Mouse (Mus musculus) layer of hippocampus, postnatal 14 days (tissue): ENCODE data around the gene Tecta. TPM values are rescaled to one million over a fixed set of nuclear protein-coding genes. Genes with fewer than 3 reads are reported as not detected.

Source experiments
- DNase-seq, 2 experiments: peaks; one replicate each; pipeline ENCODE4 v3.0.0; 2021 to 2022; ENCODE audit warnings: low spot score in 2 of 2, mixed read lengths in 1 of 2
- microRNA-seq, 2 experiments: library from miRNA; unstranded; fragments of <30 nt; microRNA quantifications; one replicate each; pipeline ENCODE4 v1.2.0; 2021
- total RNA-seq, 2 experiments: library from RNA; stranded (reverse); gene quantifications; 2 replicates each; pipeline ENCODE4 v1.2.3; 2021

Tecta gene
- total RNA-seq, 2 experiments from 2014 or later = 0.99 to 1.1 TPM

DNA sequence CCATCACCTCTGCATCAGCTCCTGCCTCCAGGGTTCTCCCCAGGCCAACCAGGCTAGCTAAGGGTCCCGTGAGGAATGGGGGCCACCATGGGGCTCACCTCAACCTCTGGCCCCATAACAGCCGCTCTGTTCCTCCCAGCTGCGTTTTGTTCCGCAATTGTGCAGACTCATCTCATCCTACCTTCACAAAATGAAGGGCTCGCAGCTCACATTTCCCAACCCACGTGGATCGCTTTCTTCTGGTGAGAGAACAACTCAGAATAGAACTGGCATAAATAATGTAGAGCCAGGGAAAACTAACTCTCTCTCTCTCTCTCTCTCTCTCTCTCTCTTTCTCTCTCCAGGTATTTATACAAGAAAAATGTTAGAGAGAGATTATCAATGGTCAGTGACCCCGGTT lies 76.5 kb downstream of the Tecta start:
- DNase-seq = no peak

DNA sequence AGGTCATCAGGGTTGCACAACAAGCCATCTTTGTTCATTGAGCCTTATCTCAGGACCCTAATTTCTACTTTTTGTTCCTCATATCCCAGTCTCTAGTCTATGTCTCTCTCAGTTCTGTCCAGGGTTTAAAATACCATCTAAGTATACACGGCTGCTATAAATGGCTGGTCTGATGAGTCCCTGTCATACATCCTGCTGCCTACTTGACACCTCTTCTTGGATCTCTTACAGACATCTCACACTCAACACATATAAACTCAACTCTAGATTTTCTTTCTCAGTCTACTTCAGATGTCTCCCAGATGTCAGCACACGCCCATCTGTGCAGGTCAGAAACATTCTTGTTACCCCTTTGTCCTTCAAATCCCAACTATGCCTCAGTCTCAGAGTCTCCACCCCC lies 78.3 kb downstream of the Tecta start:
- no peak for DNase-seq

DNA sequence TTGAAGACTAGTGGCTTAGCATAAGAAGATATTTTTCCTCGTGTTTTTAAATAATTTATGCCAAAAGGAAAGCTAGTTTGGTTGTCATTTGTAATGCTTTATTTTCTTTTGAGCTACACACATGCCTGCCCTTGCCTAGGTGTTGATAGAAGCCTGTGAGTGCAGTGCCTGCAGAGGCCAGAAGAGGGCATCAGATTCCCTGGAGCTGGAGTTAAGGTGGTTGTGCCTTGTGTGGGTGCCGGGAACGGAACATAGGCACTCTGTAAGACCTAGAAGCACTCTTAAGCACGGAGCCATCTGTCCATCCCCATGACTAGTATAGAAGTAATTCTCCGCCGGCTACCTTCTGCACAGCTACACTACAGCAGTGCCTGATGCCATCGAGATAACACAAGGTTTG lies 79.1 kb downstream of the Tecta start:
- no peak for DNase-seq

DNA sequence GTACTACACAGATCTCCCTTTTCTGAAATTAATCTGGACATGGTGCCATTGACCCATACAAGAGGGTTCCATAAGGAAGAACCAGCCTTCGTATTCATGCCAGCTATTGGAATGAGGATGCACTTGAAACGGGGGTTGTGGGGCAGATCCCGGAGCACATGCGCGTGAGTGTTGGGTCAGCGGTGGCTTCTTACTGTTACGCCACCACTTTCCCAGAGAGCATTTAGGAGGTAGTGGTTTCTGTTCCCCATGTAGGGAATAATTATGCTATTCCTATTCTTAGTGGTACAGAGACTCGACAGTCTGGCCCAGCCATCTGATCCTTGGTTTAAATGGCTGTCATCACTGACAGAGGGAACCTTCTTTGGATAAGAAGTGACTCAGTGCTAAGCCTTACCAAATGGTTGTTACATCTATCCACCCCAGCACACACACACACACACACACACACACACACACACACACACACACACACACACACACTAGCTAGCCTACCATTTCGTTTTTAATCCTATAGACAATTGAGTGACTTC lies 81.2 kb downstream of the Tecta start:
- peak in 1 of 2 experiments; percentile 26 for DNase-seq

DNA sequence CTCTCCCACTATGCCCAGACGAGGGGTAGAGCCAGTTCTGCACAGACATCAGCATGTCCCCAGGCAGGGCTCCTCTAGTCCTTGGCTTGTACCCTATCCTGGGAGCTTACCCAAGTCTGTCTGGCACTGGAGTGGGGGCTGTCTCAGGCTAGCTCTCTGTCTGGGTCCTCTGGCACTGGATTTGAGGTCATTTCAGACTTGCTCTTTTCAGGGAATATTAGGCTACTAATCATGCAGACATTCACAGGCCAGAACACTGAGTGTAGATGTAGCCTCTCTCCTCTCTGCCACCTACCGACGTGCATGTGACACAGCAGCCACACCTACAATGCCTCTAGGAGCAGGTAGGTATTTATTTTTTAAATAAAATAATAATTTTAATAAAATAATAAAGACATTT lies 82.4 kb downstream of the Tecta start:
- DNase-seq = peak in 1 of 2 experiments; percentile 69

DNA sequence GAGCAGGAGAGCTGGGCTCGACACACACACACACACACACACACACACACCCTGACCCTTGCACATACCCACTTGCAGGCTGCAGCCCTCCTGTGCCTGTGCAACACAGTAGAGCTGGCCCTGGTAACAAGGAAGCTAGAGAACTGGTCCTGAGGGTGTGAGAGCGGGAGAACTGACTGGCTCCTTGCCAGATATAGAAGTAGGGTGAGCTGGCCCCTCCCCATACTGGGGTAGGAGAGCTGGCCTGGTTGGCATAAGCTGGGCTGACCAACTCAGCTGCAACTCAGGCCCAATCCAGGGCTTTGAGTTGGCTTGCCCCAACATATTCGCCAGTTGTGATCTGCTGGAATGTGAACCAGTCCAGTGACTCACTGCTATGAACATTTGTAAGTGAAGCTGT lies 83.9 kb downstream of the Tecta start:
- no peak for DNase-seq

DNA sequence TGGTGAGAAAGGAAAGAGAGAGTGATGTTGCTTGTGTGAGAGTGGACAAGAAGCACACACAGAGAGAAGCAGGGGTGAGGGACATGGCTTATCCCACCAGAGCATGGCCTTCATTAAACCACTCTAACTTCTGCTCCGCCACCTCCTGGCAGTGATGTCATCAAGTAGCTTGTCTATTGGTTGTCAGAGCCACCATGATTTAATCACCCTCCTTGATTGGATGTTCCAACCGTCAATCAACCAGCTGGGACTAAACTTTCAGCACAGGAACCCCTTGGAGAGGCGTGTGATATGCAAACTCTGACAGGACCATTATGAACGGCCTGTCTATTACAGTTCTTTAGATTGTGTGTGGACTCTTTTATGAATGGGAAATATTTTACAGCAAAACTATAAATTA lies 84.8 kb downstream of the Tecta start:
- DNase-seq = no peak

DNA sequence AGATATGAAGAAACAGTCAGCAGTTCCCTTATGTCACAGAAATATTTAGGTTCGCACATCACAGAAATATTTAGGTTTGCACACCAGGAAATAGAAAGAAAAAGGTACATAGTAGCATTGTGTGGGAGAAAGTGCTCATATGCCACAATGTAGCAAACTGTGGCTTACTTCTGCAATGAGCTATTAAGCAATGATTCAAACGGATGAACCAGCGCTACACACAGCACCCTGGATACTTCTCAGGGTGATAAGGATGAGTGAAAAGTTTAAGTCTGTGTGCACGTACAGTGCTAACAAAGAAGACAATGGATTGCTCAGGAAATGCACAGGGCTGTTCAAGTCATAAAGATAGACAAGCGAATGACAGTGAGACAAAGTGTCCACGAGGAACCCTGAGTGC lies 85.3 kb downstream of the Tecta start:
- no peak for DNase-seq

DNA sequence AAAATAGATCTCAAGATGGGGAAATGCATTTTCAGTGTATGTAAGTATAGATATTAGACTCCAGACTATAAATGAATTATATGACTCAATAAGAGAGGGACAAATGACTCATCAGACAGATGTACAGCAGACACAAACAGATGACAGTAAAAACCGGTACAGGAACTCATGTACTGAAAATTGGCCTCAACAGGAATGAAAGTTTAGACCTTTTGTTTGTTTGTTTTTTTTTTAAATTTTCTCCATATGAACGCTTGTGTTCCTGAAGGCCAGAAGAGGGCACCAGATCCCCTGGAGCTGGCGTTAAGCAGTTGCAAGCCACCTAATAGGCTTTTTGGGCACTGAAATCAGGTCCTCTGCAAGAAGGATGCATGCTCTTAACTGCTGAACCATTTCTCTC lies 85.9 kb downstream of the Tecta start:
- DNase-seq = peak in 1 of 2 experiments; percentile 28

DNA sequence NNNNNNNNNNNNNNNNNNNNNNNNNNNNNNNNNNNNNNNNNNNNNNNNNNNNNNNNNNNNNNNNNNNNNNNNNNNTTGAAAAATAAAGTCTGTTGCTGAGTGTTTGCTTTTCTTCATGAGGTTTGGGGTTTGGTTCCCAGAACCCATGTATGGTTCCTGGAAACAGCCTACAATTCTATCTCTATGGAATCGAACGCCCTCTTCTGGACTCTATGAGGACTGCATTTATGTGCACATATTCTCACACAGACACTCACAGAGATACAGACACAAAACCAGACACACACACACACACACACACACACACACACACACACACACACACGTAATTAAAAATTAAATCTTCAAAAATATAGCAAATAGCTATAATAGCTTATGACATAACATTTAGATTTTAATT lies 88.4 kb downstream of the Tecta start:
- DNase-seq = no peak

DNA sequence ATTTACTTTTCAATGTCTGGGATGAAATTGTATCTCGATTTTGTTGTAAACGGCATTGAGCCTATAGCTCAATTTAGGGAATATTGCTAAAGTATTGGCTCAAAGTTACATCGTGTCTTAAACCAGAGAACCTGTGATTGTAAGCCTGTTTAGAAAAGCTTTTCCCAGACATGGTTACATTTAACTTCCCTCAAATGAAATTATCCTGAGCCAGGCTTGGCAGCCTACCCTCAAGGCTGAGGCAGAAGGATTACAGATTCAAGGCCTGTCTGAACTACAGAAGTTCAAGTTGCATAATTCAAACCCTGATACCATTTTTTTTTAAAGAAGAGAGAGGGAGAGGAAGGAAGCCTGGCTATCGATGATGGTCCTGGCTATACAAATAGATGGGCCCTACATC lies 95.8 kb downstream of the Tecta start:
- DNase-seq = no peak

DNA sequence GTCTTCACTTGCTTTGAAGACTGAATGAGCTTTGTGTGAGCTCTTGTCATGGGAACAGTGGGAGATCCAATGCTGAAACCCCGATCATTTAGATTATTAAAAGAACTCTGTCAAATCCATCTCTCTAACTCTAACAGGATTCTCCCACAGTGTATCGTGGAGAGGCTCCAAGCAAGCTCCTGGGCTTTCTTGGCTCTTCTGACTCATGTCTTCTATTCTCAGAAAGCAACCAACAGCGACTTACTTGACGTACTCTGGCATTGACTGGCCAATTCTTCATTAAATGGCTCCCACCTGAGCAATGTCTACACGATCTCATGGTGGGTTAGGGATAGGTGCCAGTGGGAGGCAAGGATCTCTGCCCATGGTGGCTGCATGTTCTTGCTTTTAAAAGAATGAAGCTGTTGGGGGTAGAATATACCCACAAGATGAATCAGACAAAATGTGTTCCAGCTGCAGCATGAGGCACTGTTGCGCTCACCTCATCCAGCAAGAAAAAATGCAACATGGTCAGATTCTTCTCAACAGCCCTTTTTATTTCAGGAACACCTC lies 98.6 kb downstream of the Tecta start:
- no peak for DNase-seq

DNA sequence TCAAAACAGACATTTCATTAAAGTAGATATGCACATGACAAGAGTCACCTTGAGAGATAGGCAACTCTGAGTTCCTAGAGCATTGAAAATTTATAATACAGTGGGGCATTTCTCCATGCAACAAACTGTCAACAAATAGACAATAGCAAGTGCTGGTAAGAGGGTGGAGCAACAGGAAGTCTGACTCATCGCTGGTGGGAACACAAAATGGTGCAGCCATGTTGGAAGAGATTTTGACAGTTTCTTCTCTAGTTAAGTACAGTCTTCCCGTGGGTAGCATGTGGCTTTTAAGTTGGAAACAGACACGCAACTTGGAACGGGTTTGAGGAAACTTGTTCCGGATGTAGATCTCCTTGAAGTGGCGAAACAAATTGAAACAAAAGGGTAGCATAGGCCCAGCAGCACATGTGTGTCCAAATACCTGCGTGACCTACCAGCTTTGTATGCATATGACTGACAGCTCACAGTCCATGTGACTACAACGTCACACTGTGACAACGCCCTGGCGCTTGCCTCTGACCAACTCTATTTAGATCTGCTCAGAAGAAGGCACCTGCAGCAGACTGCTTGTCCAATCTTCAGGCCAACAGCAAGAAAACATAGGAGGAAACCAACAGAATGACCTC lies 103.3 kb downstream of the Tecta start:
- no peak for DNase-seq

DNA sequence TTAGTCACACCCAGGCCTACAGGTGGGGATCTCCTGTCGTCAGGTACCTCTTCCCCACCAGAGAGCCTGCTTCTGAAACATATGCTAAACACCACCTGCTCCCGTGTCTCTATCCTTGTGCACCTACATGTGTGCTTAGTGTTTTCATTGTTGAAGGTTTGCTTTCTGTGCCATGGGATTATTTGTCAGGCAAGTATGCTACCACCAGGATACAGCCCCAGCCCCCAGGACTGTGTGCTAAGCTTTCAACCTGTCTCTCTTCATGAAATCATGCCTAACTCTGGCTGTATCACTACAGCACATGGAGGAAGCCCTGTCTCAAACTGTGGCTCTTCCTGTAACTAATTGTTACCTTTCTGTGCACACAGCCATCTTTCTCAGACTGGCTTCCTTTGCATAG lies 105.6 kb downstream of the Tecta start:
- DNase-seq = no peak

DNA sequence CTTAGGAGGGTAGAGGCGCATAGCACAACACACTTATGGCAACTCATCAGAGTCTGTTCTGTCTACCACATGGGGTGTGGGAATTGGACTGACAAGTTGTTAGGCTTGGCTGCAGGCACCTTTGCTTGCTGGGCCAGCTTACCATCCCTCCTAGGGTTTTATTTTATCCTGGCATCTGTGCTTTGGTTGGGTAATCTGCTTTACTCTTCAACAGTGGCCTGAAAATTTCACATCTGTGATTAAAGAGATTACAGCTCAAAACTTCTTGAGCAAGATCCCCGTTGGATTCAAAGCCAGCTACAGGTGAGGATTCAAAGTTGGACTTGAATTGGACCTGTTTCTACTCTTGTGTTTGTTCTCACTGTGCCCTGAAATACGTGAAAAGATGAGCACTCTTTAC lies 106.1 kb downstream of the Tecta start:
- no peak for DNase-seq

DNA sequence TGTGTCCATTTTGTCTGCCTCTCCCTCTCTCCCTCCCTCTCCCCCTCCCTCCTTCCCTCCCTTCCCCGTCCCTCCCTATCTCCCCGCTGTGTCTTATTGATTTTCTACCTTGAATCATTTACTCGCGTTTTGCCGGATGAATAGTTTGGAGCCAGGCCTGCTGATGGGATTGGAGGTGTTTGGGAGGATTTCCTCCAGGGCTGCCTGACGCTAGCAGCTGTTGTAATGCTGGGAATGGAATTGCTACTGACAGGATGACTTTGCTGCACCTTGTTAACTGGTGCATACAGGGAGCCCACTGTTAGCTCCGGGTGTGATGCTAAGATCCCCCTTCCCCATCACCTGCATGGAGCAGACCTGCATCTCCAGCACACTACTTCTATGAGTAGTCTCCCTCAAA lies 106.7 kb downstream of the Tecta start:
- DNase-seq = no peak

DNA sequence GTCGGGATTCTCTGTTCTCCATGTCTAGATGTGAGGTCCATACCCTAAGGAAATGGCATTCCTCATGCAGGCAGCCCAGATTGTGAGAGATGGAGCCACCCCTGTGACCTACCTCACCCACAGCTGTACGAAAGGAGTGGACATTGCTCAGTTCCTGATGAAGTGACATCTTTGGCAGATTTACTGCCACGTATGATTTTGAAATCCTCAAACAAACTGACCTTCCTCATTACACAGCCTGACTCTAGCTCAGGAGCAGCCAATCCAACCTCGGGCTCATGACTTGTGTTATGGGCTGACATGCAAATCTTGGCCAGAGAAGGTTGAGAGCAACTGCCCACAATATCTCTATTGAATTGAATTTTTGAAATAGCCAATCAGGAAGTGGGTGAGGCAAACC lies 120.1 kb downstream of the Tecta start:
- DNase-seq = no peak

Small RNA genes within 50 kb of the gene (microRNA-seq; reads per million reads assigned to microRNA genes)
- 0 reads per million in 2 experiments for gene Gm44311

Other genes starting within 250 kb of the Tecta start
- gene Sc5d, start 135.7 kb downstream of the Tecta start, total RNA-seq = 10 to 100 TPM; 61.7 to 68.2 TPM
- 10 to 100 TPM; 56.8 to 57.7 TPM for gene Tbcel, start 107.9 kb upstream of the Tecta start, total RNA-seq